Mouse (Mus musculus) embryo, embryonic 11 days (tissue): ENCODE measurements at regions not wholly inside any gene's neighbourhood (a gene's known extent, or its start where the extent isn't known, plus 50 kb on each side); places are given as distances from the start of the nearest gene placed in this dataset.

Experiments
- DNase-seq: peaks from one replicate; pipeline ENCODE4 v3.0.0-alpha.2; 2015

GRCm38 (mm10) chr14:76625589-76626368, 69.1 kb upstream of the Serp2 start:
- peak; percentile 39 for DNase-seq

DNA sequence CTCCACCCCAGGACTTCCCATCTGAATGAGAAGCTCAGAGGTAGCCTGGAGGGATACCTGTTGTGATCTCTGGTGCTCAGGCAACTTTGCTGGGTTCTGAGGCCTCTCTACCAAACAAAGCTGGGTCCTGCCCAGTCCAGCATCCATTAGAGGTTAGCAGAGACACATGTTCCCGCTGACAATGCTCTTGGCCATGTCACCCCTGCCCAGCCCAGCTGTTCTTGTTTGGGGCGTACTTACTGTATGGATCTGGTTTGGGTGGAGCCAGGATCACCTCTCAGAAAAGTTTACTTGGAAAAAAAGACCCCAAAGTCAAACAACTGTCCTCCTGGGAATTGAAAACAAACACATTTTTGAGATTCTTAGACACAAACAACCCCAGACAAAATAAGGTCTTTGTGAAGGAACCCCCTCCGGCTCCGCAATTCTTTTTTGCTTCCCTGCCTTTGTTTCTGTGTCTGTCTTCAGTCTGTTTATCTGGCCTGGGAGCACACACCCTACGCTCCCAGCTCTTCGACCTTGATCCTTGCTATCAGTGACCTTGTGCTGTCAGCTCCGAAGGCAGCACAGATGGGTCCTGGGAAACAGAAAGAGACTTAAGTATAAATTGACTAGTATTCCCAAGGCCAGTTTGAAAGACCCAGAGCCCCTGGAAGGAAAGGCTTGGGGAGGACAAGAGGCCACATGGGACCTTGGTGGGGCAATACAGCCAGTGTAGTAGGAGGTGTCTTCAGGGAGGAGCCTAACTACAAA, 68.1 kb upstream of the Serp2 start:
- DNase-seq = peak; percentile 27

GRCm38 (mm10) chr14:76623371-76623988, 66.8 kb upstream of the Serp2 start:
- DNase-seq = peak; percentile 65

DNA sequence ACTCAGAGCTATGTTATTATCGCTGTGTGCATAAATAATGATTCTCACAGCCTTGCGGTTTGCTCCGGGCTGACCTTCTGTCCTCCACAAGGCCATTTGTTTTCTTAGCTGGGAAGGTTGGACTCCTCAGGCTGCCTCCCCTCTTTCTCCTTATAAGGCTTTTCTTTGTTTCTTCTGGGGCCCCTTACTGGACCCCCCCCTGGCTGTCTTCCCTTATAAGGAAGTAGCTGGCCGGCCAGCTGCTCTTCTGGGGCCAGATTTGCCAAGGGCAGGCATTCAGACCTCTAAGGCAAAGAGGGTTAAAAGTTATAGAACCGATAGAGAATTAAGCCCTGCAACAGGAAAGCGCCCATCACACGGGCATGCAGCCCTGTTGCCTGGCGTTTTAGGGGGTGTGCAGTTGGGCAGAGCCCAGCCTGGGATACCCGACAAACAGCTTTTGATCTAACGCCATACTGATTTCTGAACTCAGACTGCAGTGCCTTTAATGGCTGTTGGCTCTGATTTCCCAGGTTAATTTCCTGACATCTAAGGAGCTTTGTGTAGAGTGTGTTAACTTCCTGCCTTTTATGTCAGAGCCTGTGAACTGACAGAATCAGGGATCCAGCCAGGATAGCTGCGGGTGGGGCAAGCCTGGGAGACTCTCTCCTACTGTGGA, 66.1 kb upstream of the Serp2 start:
- DNase-seq = peak; percentile 87

DNA sequence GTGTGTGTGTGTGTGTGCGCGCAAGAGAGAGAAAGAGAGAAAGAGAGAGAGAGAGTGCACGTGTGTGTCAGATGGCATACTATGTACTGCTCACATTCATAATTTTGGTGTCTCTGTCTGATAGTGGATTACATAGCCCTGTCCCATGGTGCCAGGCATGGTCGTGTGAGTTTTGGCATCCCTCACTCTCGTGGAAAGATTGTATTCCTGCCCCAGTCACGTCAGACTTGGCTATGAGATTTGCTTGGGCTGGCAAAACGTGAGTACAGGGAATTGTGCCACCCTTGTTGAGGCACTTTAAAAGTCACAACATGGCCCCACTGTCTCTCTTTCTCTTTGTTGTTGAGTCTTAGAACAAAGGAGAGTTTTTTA, 62.3 kb upstream of the Serp2 start:
- no peak for DNase-seq

DNA sequence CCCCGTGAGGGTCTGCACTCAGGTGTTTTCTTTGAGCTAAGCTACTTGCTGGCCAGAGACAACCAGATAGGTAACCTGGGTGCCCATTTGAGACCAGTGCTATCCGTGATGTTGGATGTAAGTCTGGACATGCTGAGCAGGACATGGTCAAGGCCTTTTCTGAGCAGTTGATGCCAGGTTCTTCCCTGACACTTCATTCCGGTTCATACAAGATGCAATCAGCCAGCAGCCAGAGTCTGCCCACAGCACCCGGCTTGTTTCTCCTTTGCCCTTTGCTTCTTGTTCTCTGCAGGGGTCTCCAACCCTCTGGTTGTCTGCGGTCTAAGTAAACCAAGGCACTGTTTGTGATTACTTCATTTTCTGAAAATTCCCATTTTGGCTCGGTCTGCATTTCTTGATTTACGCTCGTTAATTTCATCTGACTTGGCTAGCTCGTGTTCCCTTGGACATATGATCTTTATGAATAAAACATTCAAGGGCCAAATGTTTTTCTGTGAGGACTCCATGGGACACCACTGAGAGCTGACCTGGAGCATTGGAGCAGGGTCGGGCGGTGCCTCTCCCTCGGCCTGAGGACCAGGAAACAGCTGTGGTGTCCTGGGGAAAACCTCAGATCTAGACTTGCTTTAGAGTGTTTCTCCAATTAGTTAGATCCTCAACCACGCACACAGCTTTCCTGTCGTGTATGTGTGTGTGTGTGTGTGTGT, 61.8 kb upstream of the Serp2 start:
- peak; percentile 22 for DNase-seq

GRCm38 (mm10) chr14:76617889-76618288, 61.2 kb upstream of the Serp2 start:
- DNase-seq = no peak

GRCm38 (mm10) chr14:76617447-76617846, 60.8 kb upstream of the Serp2 start:
- no peak for DNase-seq

- DNase-seq = no peak
Measured at GRCm38 (mm10) chr14:76616367-76616683, 59.6 kb upstream of the Serp2 start.

DNA sequence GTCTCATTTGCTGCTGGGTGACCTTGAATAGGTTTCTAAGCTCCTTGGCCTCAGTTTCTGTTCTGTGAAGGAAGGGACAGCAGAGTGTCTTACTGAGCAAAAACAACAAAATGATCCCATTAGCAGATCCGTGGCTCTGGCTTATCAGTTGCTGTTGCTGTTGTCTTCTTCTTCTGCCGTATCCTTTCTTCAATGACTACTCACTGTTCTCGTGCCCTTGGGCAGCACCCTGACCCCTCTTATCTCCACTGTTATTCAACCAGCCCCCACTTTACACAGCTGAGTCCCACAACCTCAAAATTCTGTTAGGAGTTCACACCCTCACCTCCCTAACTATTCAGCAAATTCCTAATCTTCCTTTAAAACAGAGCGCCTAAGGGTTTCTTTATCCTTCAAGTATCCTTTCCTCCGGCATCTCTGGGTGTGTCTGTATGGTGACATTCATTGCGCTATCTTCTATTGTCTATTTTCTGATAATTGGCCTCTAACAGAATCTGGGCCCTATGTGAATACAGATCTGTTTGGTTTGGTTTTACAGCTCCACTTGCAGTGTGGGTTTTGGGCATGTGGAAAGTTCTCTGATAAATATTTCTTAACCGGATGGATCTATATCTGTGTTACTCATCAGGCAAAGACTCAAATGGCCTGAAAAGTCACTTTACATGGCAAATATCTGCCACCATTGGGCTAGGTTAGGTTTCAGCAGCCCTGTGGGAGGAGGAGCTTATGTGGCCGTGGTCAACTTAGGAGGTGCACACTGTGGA, 59.1 kb upstream of the Serp2 start:
- no peak for DNase-seq

GRCm38 (mm10) chr14:76615182-76615581, 58.5 kb upstream of the Serp2 start:
- no peak for DNase-seq

GRCm38 (mm10) chr14:76614682-76615081, 58.0 kb upstream of the Serp2 start:
- DNase-seq = no peak

DNA sequence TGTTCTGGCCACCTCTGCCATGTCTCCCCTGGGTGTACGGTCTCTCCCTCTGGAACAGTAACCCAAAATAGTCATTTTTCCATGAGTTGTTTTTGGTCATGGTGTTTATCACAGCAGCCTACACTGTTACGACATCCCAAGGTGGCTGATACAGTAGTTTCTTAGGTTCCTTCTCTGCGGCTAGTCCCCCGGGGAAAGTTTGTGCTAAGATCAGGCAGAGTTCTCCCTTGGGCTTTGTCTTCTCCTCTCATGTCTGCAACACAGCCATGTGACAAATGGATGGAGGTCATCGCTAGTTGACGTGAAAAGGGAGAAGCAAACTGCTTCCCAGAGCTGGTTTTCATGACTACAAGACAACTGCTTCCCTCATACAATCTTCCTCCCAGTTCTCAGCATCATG, 56.9 kb upstream of the Serp2 start:
- DNase-seq = no peak

- no peak for DNase-seq
Measured at GRCm38 (mm10) chr14:76610429-76611378, 54.0 kb upstream of the Serp2 start.
